Mouse (Mus musculus) MEL (cell line): ENCODE measurements around the gene Klhl33.

Source experiments
- CTCF ChIP-seq, 3 experiments: IDR thresholded peaks in 2 of 3; conservative IDR thresholded peaks in 1 of 3; 2 replicates each; pipeline ENCODE4 v1.5.1; 2011 to 2012; ENCODE audit warnings: low read length in 3 of 3, low read depth in 2 of 3, mild to moderate bottlenecking in 2 of 3, improper control_type of control experiment in 1 of 3, inconsistent platforms in 1 of 3, mixed read lengths in 1 of 3, moderate library complexity in 1 of 3; ENCODE audit not compliant: control insufficient read depth in 1 of 3, insufficient read depth in 1 of 3, poor library complexity in 1 of 3, severe bottlenecking in 1 of 3
- EP300 ChIP-seq, 2 experiments: IDR thresholded peaks; 2 replicates each; pipeline ENCODE4 v1.6.1; 2011; ENCODE audit warnings: improper control_type of control experiment in 2 of 2, low read length in 2 of 2, low read depth in 1 of 2, mild to moderate bottlenecking in 1 of 2
- GATA1 ChIP-seq: IDR thresholded peaks from 2 replicates; pipeline ENCODE4 v1.6.1; 2011; ENCODE audit warnings: low read depth, low read length, improper control_type of control experiment
- KAT2A ChIP-seq: conservative IDR thresholded peaks from 2 replicates; pipeline ENCODE4 v1.6.1; 2012; ENCODE audit warnings: low read depth, low read length, improper control_type of control experiment, inconsistent platforms
- MXI1 ChIP-seq: IDR thresholded peaks from 2 replicates; pipeline ENCODE4 v1.6.1; 2011; ENCODE audit warnings: mild to moderate bottlenecking, low read depth, low read length, improper control_type of control experiment
- TCF12 ChIP-seq: IDR thresholded peaks from 2 replicates; pipeline ENCODE4 v1.6.1; 2014; ENCODE audit warnings: low read depth, mild to moderate bottlenecking, inconsistent platforms, low read length, improper control_type of control experiment, moderate library complexity
- USF2 ChIP-seq, 2 experiments: IDR thresholded peaks; 2 replicates each; pipeline ENCODE4 v1.6.1; 2011 to 2012; ENCODE audit warnings: improper control_type of control experiment in 2 of 2, low read length in 2 of 2, borderline replicate concordance in 1 of 2, inconsistent platforms in 1 of 2, low read depth in 1 of 2, mild to moderate bottlenecking in 1 of 2; ENCODE audit not compliant: insufficient read depth in 1 of 2

GRCm38 (mm10) chr14:50938940-50939339 lies 41.6 kb upstream of the Klhl33 start:
- TF ChIP-seq TCF12 (no peak), MXI1 (no peak), USF2 (IDR thresholded peaks at IDR 0.05; ENCODE audit: borderline replicate concordance in 1 of 2, insufficient read depth in 1 of 2, low read depth in 1 of 2, low read length in 2 of 2) (no peak), EP300 (IDR thresholded peaks at IDR 0.05; ENCODE audit: low read depth in 1 of 2, low read length in 2 of 2) (no peak; a peak in 1 of 4 replicates), CTCF (IDR thresholded peaks at IDR 0.05 in 2 of 3, conservative IDR thresholded peaks at IDR 0.05 in 1 of 3; ENCODE audit: control insufficient read depth in 1 of 3, insufficient read depth in 1 of 3, low read depth in 2 of 3, low read length in 3 of 3, poor library complexity in 1 of 3, severe bottlenecking in 1 of 3) (no peak), KAT2A (no peak), GATA1 (peak; percentile 59)
